Mouse (Mus musculus): ENCODE measurements around the gene Ldhc. TPM values are rescaled to one million over a fixed set of nuclear protein-coding genes. Genes with fewer than 3 reads are reported as not detected.

The Ldhc gene
- polyA plus RNA-seq, 1 experiment from 2014 or later = not detected

DNA sequence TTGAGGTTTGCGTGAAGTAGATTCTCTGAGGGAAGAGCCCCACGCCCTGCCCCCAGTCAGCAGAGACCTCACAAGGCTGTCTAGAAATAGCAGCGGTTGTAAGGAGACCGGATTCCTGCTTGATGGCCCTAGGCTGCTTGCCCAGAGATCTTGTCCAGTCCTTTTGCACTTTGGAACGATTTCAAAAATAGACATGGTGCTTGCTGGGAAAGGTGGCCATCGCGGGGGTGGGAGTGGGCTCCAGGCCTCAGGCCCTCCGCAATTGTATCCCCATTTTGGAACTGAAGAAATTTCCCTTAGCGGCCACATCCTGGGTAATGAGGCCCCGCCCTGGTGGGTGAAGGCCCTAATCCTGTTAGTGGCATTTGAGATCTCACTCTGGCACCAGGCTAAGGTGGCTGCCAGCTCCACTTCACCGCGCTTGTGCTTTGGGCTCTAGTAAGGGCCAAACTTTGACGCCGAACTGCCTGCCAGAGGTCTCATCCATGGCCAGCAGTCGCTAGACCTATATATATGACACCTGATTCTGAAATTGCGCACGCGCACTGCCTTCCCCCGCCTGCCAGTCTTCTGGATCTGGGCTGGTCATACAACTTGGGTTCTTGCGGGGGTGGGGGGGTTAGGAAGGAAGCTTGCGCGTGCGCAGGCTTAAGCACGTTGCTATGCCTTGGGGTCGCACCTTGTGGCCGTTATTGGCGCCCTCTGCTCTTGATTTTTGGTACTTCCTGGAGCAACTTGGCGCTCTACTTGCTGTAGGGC is 14.3 kb upstream of the Ldhc start:
- peak; percentile 33 for ATAC-seq (replicated peaks; ENCODE audit: insufficient number of reproducible peaks, low FRiP score, low TSS enrichment)
- H3K4me2 ChIP-seq = peak overlapping the region; percentile 88
- WGBS (ENCODE audit: insufficient replicate concordance) = 1% methylated on average over 28 of the region's 28 CpGs

DNA sequence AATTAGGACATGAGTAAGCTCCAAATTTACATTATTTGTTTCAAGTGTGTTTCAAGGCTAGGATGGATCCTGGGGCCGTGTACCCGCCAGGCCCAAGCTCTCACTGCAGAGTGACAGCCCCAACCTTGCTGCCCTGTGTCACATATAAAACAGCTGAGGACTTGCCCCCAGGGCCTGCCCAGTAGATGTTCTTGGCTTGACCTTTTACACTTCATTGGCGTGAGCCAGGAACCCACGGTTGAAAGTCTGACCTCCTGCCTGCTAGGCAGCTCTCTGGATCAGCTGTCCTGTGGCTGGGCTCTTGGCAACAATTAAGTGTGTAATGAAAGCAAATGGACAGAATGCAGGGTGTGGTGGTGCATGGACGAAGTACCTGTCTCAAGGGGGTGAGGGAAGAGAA is 11.7 kb upstream of the Ldhc start:
- Histone ChIP-seq H3K9ac (ENCODE audit: low read depth, low read length) (no peak overlapping the region), H3K27me3 (ENCODE audit: control insufficient read depth, insufficient read depth, low read length) (no peaks in the 10 kb centered on the region), H3K4me1 (ENCODE audit: control insufficient read depth, insufficient read depth, low read length) (peaks cover 8% of the 10 kb centered on the region; the same call in 1 of the 2 replicates), H3K4me2 (no peak overlapping the region), H3K4me3 (ENCODE audit: low read depth, low read length) (no peak overlapping the region), H3K27ac (ENCODE audit: low read depth, low read length) (no peak overlapping the region), H3K36me3 (ENCODE audit: control insufficient read depth, insufficient read depth, low read length) (peaks cover 49% of the 10 kb centered on the region), H3K9me3 (replicated peaks; ENCODE audit: control insufficient read depth, low read length) (no peaks in the 10 kb centered on the region)
- 76% methylated on average over 5 of the region's 5 CpGs for WGBS (ENCODE audit: insufficient replicate concordance)
- ATAC-seq (replicated peaks; ENCODE audit: insufficient number of reproducible peaks, low FRiP score, low TSS enrichment) = no peak

More for the DNA sequence above, 14.3 kb upstream of the Ldhc start:
- H3K9ac ChIP-seq (ENCODE audit: low read depth, low read length) = peak overlapping the region; percentile 100
- H3K27ac ChIP-seq (ENCODE audit: low read depth, low read length) = peak overlapping the region; percentile 98
- no peaks in the 10 kb centered on the region for H3K9me3 ChIP-seq (replicated peaks; ENCODE audit: control insufficient read depth, low read length)
- H3K27me3 ChIP-seq (ENCODE audit: control insufficient read depth, insufficient read depth, low read length) = no peaks in the 10 kb centered on the region
- peaks cover 8% of the 10 kb centered on the region; the same call in 1 of the 2 replicates for H3K4me1 ChIP-seq (ENCODE audit: control insufficient read depth, insufficient read depth, low read length)
- peak overlapping the region; percentile 98 for H3K4me3 ChIP-seq (ENCODE audit: low read depth, low read length)
- peaks cover 24% of the 10 kb centered on the region for H3K36me3 ChIP-seq (ENCODE audit: control insufficient read depth, insufficient read depth, low read length)

GRCm38 (mm10) chr7:46851026-46851425 is 10.0 kb upstream of the Ldhc start:
- Histone ChIP-seq H3K9me3 (replicated peaks; ENCODE audit: control insufficient read depth, low read length) (no peaks in the 10 kb centered on the region), H3K9ac (ENCODE audit: low read depth, low read length) (no peak overlapping the region), H3K27ac (ENCODE audit: low read depth, low read length) (no peak overlapping the region), H3K27me3 (ENCODE audit: control insufficient read depth, insufficient read depth, low read length) (no peaks in the 10 kb centered on the region), H3K4me2 (no peak overlapping the region), H3K4me1 (ENCODE audit: control insufficient read depth, insufficient read depth, low read length) (no peaks in the 10 kb centered on the region), H3K4me3 (ENCODE audit: low read depth, low read length) (no peak overlapping the region), H3K36me3 (ENCODE audit: control insufficient read depth, insufficient read depth, low read length) (peaks cover 57% of the 10 kb centered on the region)
- whole genome bisulfite sequencing (ENCODE audit: insufficient replicate concordance) = 80% methylated on average over 7 of the region's 7 CpGs
- no peak for ATAC-seq (replicated peaks; ENCODE audit: insufficient number of reproducible peaks, low FRiP score, low TSS enrichment)

DNA sequence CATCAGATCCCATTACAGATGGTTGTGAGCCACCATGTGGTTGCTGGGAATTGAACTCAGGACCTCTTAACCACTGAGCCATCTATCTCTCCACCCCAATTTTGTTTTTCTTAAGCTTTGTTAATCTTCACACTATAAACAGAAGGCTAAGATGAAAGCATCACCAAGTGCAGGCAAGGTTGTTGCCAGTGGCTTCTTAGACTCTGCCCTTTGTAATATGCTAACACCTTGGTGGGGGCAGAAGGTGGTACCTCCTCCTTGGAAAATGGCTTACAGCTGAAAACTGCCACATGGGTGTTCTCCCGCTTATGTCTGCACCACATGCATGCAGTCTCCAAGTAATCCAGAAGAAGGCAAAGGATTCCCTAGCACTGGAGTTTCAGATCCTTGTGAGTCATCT is 8.3 kb upstream of the Ldhc start:
- H3K4me2 ChIP-seq = no peak overlapping the region
- no peak overlapping the region for H3K27ac ChIP-seq (ENCODE audit: low read depth, low read length)
- no peak overlapping the region for H3K4me3 ChIP-seq (ENCODE audit: low read depth, low read length)
- H3K9me3 ChIP-seq (replicated peaks; ENCODE audit: control insufficient read depth, low read length) = no peaks in the 10 kb centered on the region
- 94% methylated on average over 1 of the region's 1 CpGs for WGBS (ENCODE audit: insufficient replicate concordance)
- H3K9ac ChIP-seq (ENCODE audit: low read depth, low read length) = no peak overlapping the region
- no peaks in the 10 kb centered on the region for H3K4me1 ChIP-seq (ENCODE audit: control insufficient read depth, insufficient read depth, low read length)
- no peak for ATAC-seq (replicated peaks; ENCODE audit: insufficient number of reproducible peaks, low FRiP score, low TSS enrichment)
- H3K27me3 ChIP-seq (ENCODE audit: control insufficient read depth, insufficient read depth, low read length) = no peaks in the 10 kb centered on the region
- H3K36me3 ChIP-seq (ENCODE audit: control insufficient read depth, insufficient read depth, low read length) = peaks cover 56% of the 10 kb centered on the region

GRCm38 (mm10) chr7:46853365-46853764 is 7.6 kb upstream of the Ldhc start:
- Histone ChIP-seq H3K9ac (ENCODE audit: low read depth, low read length) (no peak overlapping the region), H3K36me3 (ENCODE audit: control insufficient read depth, insufficient read depth, low read length) (peaks cover 52% of the 10 kb centered on the region), H3K27me3 (ENCODE audit: control insufficient read depth, insufficient read depth, low read length) (no peaks in the 10 kb centered on the region), H3K27ac (ENCODE audit: low read depth, low read length) (no peak overlapping the region), H3K4me2 (no peak overlapping the region), H3K4me1 (ENCODE audit: control insufficient read depth, insufficient read depth, low read length) (no peaks in the 10 kb centered on the region), H3K9me3 (replicated peaks; ENCODE audit: control insufficient read depth, low read length) (no peaks in the 10 kb centered on the region), H3K4me3 (ENCODE audit: low read depth, low read length) (no peak overlapping the region)
- no peak for ATAC-seq (replicated peaks; ENCODE audit: insufficient number of reproducible peaks, low FRiP score, low TSS enrichment)
- WGBS (ENCODE audit: insufficient replicate concordance) = 85% methylated on average over 9 of the region's 9 CpGs

DNA sequence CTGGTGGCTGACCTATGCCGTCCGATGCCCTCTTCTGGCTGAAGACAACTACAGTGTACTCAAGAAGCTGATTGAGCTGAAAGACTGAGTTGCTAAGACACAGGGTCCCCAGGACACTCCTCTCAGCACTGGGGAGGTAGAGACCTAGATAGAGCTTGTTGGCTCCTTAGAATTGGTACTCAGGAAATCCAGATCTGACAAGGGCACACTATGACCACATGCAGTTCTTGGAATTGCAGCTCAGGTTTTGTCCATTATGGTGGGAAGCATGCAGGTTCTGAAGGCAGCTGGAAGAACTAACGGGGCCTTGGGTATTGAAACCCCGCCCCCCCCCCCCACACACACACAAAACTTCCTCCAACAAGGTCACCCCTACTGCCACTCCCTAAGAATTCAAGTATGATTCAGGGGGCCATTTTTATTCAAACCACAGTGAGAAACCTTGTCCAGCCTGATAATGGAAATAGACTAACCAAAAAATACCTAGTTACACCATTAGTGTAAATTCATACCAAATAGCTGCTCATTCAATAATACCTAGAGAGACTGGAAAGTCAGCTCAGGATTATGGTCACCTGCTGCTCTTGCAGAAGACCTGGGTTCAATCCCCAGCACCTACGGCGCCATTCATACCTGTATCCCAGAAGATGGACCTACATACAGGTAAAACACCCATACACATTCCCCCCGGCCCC is 5.0 kb upstream of the Ldhc start:
- Histone ChIP-seq H3K27ac (ENCODE audit: low read depth, low read length) (no peak overlapping the region), H3K9me3 (replicated peaks; ENCODE audit: control insufficient read depth, low read length) (no peaks in the 10 kb centered on the region), H3K27me3 (ENCODE audit: control insufficient read depth, insufficient read depth, low read length) (no peaks in the 10 kb centered on the region), H3K4me1 (ENCODE audit: control insufficient read depth, insufficient read depth, low read length) (no peaks in the 10 kb centered on the region), H3K4me2 (no peak overlapping the region), H3K9ac (ENCODE audit: low read depth, low read length) (no peak overlapping the region), H3K36me3 (ENCODE audit: control insufficient read depth, insufficient read depth, low read length) (peaks cover 39% of the 10 kb centered on the region), H3K4me3 (ENCODE audit: low read depth, low read length) (no peak overlapping the region)
- no peak for ATAC-seq (replicated peaks; ENCODE audit: insufficient number of reproducible peaks, low FRiP score, low TSS enrichment)
- 69% methylated on average over 7 of the region's 7 CpGs for WGBS (ENCODE audit: insufficient replicate concordance)

GRCm38 (mm10) chr7:46857436-46857835 is 3.6 kb upstream of the Ldhc start:
- 76% methylated on average over 9 of the region's 9 CpGs for WGBS (ENCODE audit: insufficient replicate concordance)

GRCm38 (mm10) chr7:46859031-46859430 is 2.0 kb upstream of the Ldhc start:
- Histone ChIP-seq H3K27me3 (ENCODE audit: control insufficient read depth, insufficient read depth, low read length) (no peaks in the 10 kb centered on the region), H3K4me3 (ENCODE audit: low read depth, low read length) (no peak overlapping the region), H3K36me3 (ENCODE audit: control insufficient read depth, insufficient read depth, low read length) (peaks cover 10% of the 10 kb centered on the region), H3K9ac (ENCODE audit: low read depth, low read length) (no peak overlapping the region), H3K9me3 (replicated peaks; ENCODE audit: control insufficient read depth, low read length) (no peaks in the 10 kb centered on the region), H3K27ac (ENCODE audit: low read depth, low read length) (no peak overlapping the region), H3K4me1 (ENCODE audit: control insufficient read depth, insufficient read depth, low read length) (no peaks in the 10 kb centered on the region), H3K4me2 (no peak overlapping the region)
- no peak for ATAC-seq (replicated peaks; ENCODE audit: insufficient number of reproducible peaks, low FRiP score, low TSS enrichment)
- WGBS (ENCODE audit: insufficient replicate concordance) = 63% methylated on average over 6 of the region's 6 CpGs

More at GRCm38 (mm10) chr7:46857436-46857835, 3.6 kb upstream of the Ldhc start:
- H3K4me2 ChIP-seq = no peak overlapping the region
- H3K9ac ChIP-seq (ENCODE audit: low read depth, low read length) = no peak overlapping the region
- H3K4me1 ChIP-seq (ENCODE audit: control insufficient read depth, insufficient read depth, low read length) = no peaks in the 10 kb centered on the region
- no peak overlapping the region for H3K4me3 ChIP-seq (ENCODE audit: low read depth, low read length)
- peaks cover 25% of the 10 kb centered on the region for H3K36me3 ChIP-seq (ENCODE audit: control insufficient read depth, insufficient read depth, low read length)
- H3K27me3 ChIP-seq (ENCODE audit: control insufficient read depth, insufficient read depth, low read length) = no peaks in the 10 kb centered on the region
- ATAC-seq (replicated peaks; ENCODE audit: insufficient number of reproducible peaks, low FRiP score, low TSS enrichment) = no peak
- no peaks in the 10 kb centered on the region for H3K9me3 ChIP-seq (replicated peaks; ENCODE audit: control insufficient read depth, low read length)
- no peak overlapping the region for H3K27ac ChIP-seq (ENCODE audit: low read depth, low read length)
